45 mouse cellular contexts compared by ENCODE assay signal in genomic region chr4:123327630-123328029, GRCm38 (mm10). TPM values are rescaled to one million over a fixed set of nuclear protein-coding genes. Genes with fewer than 3 reads are reported as not detected.
"Had no signal": no experiment of that assay in that cellular context is flagged by ENCODE, and none has a peak within 500 bp of the region (broad histone marks: within the 10 kb centered on the region; RNA-seq: fewer than 3 reads in every experiment).

No protein-coding gene starts in this region.

- H3K9ac ChIP-seq: limb, embryonic 12.5 days; limb, embryonic 13.5 days; limb, embryonic 15.5 days; liver, embryonic 12.5 days; liver, embryonic 13.5 days; liver, embryonic 14.5 days; liver, embryonic 15.5 days; liver, postnatal 0 days; lung, embryonic 14.5 days; lung, embryonic 15.5 days; midbrain, embryonic 12.5 days; midbrain, embryonic 13.5 days; midbrain, embryonic 15.5 days; neural tube, embryonic 12.5 days; neural tube, embryonic 13.5 days had no signal

- DNase-seq: left cerebral cortex, postnatal 4 days; liver; liver, embryonic 13.5 days; liver, postnatal 0 days; lung, adult 18-20 months; lung, adult 2 months; lung, embryonic 14.5 days; lung, postnatal 10 days; lung, postnatal 14 days; lung, postnatal 36 days; lung, postnatal 4 days; midbrain, embryonic 14.5 days had no signal

- H3K4me2 ChIP-seq: limb, embryonic 12.5 days; limb, embryonic 13.5 days; limb, embryonic 15.5 days; liver, embryonic 11.5 days; liver, embryonic 12.5 days; liver, embryonic 13.5 days; liver, embryonic 15.5 days; lung, embryonic 14.5 days; lung, embryonic 15.5 days; midbrain, embryonic 11.5 days; midbrain, embryonic 12.5 days; midbrain, embryonic 13.5 days; midbrain, embryonic 15.5 days; neural tube, embryonic 12.5 days; neural tube, embryonic 13.5 days had no signal

- ATAC-seq: liver, embryonic 12.5 days; liver, postnatal 0 days; lung, postnatal 0 days; midbrain, embryonic 13.5 days; midbrain, embryonic 15.5 days had no signal

- H3K27ac ChIP-seq: limb, embryonic 10.5 days; limb, embryonic 12.5 days; limb, embryonic 13.5 days; limb, embryonic 15.5 days; liver, embryonic 12.5 days; liver, embryonic 13.5 days; liver, embryonic 14.5 days; liver, embryonic 15.5 days; lung, embryonic 15.5 days; macrophage; midbrain, embryonic 10.5 days; midbrain, embryonic 12.5 days; midbrain, embryonic 13.5 days; midbrain, embryonic 15.5 days; neural tube, embryonic 12.5 days; neural tube, embryonic 13.5 days had no signal

- H3K9me3 ChIP-seq: limb, embryonic 10.5 days; limb, embryonic 15.5 days; liver, embryonic 12.5 days; liver, embryonic 13.5 days; liver, embryonic 15.5 days; lung, embryonic 15.5 days; midbrain, embryonic 10.5 days; midbrain, embryonic 13.5 days; midbrain, embryonic 15.5 days; neural tube, embryonic 12.5 days; neural tube, embryonic 13.5 days had no signal

- H3K4me3 ChIP-seq: limb, embryonic 10.5 days; limb, embryonic 12.5 days; limb, embryonic 13.5 days; limb, embryonic 15.5 days; liver, embryonic 12.5 days; liver, embryonic 13.5 days; liver, embryonic 15.5 days; lung, embryonic 15.5 days; midbrain, embryonic 10.5 days; midbrain, embryonic 12.5 days; midbrain, embryonic 13.5 days; midbrain, embryonic 15.5 days; myocyte; neural tube, embryonic 12.5 days; neural tube, embryonic 13.5 days had no signal

- H3K4me1 ChIP-seq: limb, embryonic 13.5 days; liver, embryonic 12.5 days; liver, embryonic 13.5 days; liver, embryonic 15.5 days; lung, embryonic 15.5 days; midbrain, embryonic 12.5 days; midbrain, embryonic 13.5 days; midbrain, embryonic 15.5 days; neural tube, embryonic 12.5 days had no signal

- H3K36me3 ChIP-seq: limb, embryonic 10.5 days; limb, embryonic 12.5 days; limb, embryonic 13.5 days; limb, embryonic 15.5 days; liver, embryonic 12.5 days; liver, embryonic 13.5 days; liver, embryonic 15.5 days; lung, embryonic 15.5 days; midbrain, embryonic 10.5 days; midbrain, embryonic 12.5 days; midbrain, embryonic 13.5 days; midbrain, embryonic 15.5 days; neural tube, embryonic 12.5 days; neural tube, embryonic 13.5 days had no signal

RNA-seq across cellular contexts. Expression of gene Oxct2a, which starts 4.2 kb away (rescaled TPM):
- total RNA-seq: left cerebral cortex, postnatal 10 days; left cerebral cortex, postnatal 14 days; left cerebral cortex, postnatal 25 days; left cerebral cortex, postnatal 36 days; liver, adult 2 months; megakaryocyte progenitor cell, adult 5-6 weeks; megakaryocyte-erythroid progenitor cell, adult 5-6 weeks; midbrain, postnatal 0 days; monocyte, adult 5-6 weeks had no signal
- polyA plus RNA-seq: limb, embryonic 10.5 days; limb, embryonic 11.5 days; limb, embryonic 12.5 days; limb, embryonic 13.5 days; liver, adult 2 months; liver, embryonic 15.5 days; liver, embryonic 16.5 days; liver, postnatal 0 days; lung, adult 2 months; lung, embryonic 14.5 days; lung, embryonic 15.5 days; lung, embryonic 16.5 days; lung, postnatal 0 days; macrophage; midbrain, embryonic 10.5 days; midbrain, embryonic 11.5 days; midbrain, embryonic 12.5 days; midbrain, embryonic 13.5 days; midbrain, embryonic 14.5 days; neural tube, embryonic 11.5 days; neural tube, embryonic 12.5 days; neural tube, embryonic 13.5 days had no signal

RNA-seq across cellular contexts. Expression of gene Bmp8a, which starts 15.4 kb away (rescaled TPM):
- total RNA-seq: left cerebral cortex, adult 8-10 months; liver, adult 2 months; megakaryocyte-erythroid progenitor cell, adult 5-6 weeks; monocyte, adult 5-6 weeks had no signal
- polyA plus RNA-seq: liver, adult 2 months; macrophage; midbrain, embryonic 15.5 days had no signal
